Mouse (Mus musculus): Measurements from ENCODE around the gene Dtnb. TPM values are rescaled to one million over a fixed set of nuclear protein-coding genes. Genes with fewer than 3 reads are reported as not detected.

Dtnb gene
- polyA plus RNA-seq, 1 experiment from 2014 or later = 42.4 TPM

DNA sequence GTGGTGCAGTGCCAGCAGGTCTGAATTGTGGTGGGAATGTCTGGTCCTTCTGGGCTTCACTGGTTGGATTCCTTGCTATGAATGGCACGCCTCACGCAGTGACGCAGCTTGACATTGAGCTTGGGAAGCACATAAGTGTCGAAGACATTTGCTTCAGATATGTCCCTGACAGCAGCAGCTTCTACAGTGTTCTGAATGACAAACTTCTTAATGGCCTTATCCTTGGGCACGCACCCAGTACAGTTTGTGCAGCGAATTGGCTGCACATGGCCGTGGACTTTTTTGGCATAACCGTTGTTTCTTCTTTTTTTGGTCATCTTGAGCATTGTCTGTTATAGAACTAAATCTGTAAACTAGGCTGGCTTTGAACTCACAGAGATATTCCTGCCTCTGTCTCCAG lies 42.9 kb downstream of the Dtnb start:
- no peaks in the 10 kb centered on the region for H3K36me3 ChIP-seq (ENCODE audit: control insufficient read depth, insufficient read depth, low read length)
- H3K4me3 ChIP-seq (ENCODE audit: low read depth, low read length) = no peak overlapping the region
- DNase-seq (ENCODE audit: low spot score) (no peak), ATAC-seq (ENCODE audit: insufficient read depth, low FRiP score, low TSS enrichment) (no peak)
- whole genome bisulfite sequencing = 93% methylated on average over 8 of the region's 8 CpGs
- H3K27me3 ChIP-seq (ENCODE audit: control insufficient read depth, insufficient read depth, low read length) = no peaks in the 10 kb centered on the region
- no peaks in the 10 kb centered on the region for H3K4me1 ChIP-seq (ENCODE audit: control insufficient read depth, insufficient read depth, low read length)
- H3K4me2 ChIP-seq (ENCODE audit: low read depth) = no peak overlapping the region
- no peaks in the 10 kb centered on the region for H3K9me3 ChIP-seq (ENCODE audit: control insufficient read depth, low read length)
- H3K27ac ChIP-seq (ENCODE audit: low read depth, low read length) = no peak overlapping the region
- no peak overlapping the region for H3K9ac ChIP-seq (ENCODE audit: low read length)

DNA sequence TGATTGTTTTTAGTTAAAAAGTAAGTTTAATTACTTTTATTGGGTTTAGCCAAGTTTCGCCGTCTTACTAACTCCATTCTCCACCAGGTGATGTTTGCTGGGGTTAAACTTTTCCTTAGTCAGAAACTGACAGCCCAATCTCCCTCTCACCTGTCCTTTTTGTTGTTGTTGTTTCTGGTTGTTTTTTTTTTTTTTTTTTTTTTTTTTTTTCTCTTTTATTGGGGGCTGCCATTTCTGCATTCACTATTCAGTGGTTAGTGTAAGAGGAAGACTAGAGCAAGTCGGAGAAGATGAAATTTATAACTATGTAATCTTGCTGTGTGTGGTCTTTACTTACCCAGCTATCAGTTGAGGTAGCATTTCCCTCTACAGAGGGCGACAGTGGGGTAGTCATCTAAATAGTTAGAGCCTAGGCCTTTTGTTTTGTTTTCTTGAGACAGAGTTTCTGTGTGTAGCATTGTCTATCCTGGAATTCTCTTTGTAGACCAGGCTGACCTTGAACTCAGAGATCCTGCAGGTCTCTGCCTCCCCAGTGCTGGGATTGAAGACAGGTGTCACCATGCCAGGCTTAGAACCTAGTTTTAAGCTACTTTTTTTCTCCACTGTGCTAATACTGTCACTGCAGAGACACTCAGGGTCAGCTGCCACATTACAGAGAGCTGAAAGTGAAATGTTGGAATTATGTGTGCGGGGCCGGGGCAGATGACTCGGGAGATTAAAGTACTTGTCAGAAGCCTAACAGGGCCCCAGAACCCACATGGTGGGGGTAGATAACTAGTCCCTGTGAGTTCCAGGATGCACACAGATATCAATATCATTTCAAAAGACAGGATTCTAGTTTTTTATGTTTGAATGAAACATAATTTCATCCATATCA lies 46.2 kb downstream of the Dtnb start:
- Histone ChIP-seq H3K4me2 (ENCODE audit: low read depth) (no peak overlapping the region), H3K4me3 (ENCODE audit: low read depth, low read length) (no peak overlapping the region), H3K36me3 (ENCODE audit: control insufficient read depth, insufficient read depth, low read length) (no peaks in the 10 kb centered on the region), H3K4me1 (ENCODE audit: control insufficient read depth, insufficient read depth, low read length) (no peaks in the 10 kb centered on the region), H3K27ac (ENCODE audit: low read depth, low read length) (no peak overlapping the region), H3K9me3 (ENCODE audit: control insufficient read depth, low read length) (no peaks in the 10 kb centered on the region), H3K9ac (ENCODE audit: low read length) (no peak overlapping the region), H3K27me3 (ENCODE audit: control insufficient read depth, insufficient read depth, low read length) (no peaks in the 10 kb centered on the region)
- WGBS = 91% methylated on average over 7 of the region's 7 CpGs
- ATAC-seq (ENCODE audit: insufficient read depth, low FRiP score, low TSS enrichment) (no peak), DNase-seq (ENCODE audit: low spot score) (no peak)

DNA sequence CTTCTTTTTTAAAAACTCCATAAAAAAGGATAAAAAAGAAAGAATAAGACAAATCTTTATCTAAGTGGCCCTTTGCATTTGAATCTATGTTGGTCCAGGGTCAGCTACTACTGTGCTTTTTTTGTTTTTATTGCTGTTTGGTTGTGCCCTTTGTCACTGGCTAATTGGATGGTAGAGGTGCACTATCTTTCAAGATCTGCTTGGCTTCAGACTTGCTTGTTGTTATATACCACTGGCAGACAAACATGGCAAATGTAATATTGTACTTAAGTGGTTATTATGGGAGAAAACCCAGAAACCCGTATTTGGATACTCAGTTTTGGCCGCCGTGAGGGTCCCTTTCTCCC lies 46.8 kb downstream of the Dtnb start:
- Histone ChIP-seq H3K27me3 (ENCODE audit: control insufficient read depth, insufficient read depth, low read length) (no peaks in the 10 kb centered on the region), H3K4me3 (ENCODE audit: low read depth, low read length) (no peak overlapping the region), H3K9me3 (ENCODE audit: control insufficient read depth, low read length) (no peaks in the 10 kb centered on the region), H3K36me3 (ENCODE audit: control insufficient read depth, insufficient read depth, low read length) (no peaks in the 10 kb centered on the region), H3K9ac (ENCODE audit: low read length) (no peak overlapping the region), H3K4me1 (ENCODE audit: control insufficient read depth, insufficient read depth, low read length) (no peaks in the 10 kb centered on the region), H3K4me2 (ENCODE audit: low read depth) (no peak overlapping the region), H3K27ac (ENCODE audit: low read depth, low read length) (no peak overlapping the region)
- WGBS = 92% methylated on average over 3 of the region's 3 CpGs
- DNase-seq (ENCODE audit: low spot score) (no peak), ATAC-seq (ENCODE audit: insufficient read depth, low FRiP score, low TSS enrichment) (no peak)

DNA sequence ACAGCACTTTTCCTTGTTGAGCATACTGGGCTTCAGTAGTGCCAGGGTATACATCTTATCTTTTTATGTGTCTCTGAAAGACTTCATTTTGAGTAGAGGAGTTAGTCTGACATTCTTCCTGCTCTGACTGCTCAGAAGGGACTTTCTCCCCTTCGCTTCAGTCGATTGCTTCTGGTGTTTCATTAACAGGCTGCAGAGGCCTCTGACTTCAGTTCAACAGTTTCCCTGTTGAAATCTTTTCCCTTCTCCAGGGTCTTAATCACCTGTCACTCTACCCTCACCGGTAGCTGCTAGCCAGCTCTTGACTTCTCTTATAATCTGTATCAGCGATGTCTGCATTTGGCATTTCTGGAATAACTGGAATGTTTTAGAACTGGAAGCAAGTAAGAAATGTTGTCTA lies 54.7 kb downstream of the Dtnb start:
- ATAC-seq (ENCODE audit: insufficient read depth, low FRiP score, low TSS enrichment) = no peak
- no peaks in the 10 kb centered on the region for H3K9me3 ChIP-seq (ENCODE audit: control insufficient read depth, low read length)
- H3K4me2 ChIP-seq (ENCODE audit: low read depth) = no peak overlapping the region
- H3K4me3 ChIP-seq (ENCODE audit: low read depth, low read length) = no peak overlapping the region
- no peak for DNase-seq (ENCODE audit: low spot score)
- H3K36me3 ChIP-seq (ENCODE audit: control insufficient read depth, insufficient read depth, low read length) = no peaks in the 10 kb centered on the region
- 90% methylated on average over 4 of the region's 4 CpGs for WGBS
- H3K27ac ChIP-seq (ENCODE audit: low read depth, low read length) = no peak overlapping the region
- no peaks in the 10 kb centered on the region for H3K27me3 ChIP-seq (ENCODE audit: control insufficient read depth, insufficient read depth, low read length)
- H3K9ac ChIP-seq (ENCODE audit: low read length) = no peak overlapping the region
- H3K4me1 ChIP-seq (ENCODE audit: control insufficient read depth, insufficient read depth, low read length) = no peaks in the 10 kb centered on the region

DNA sequence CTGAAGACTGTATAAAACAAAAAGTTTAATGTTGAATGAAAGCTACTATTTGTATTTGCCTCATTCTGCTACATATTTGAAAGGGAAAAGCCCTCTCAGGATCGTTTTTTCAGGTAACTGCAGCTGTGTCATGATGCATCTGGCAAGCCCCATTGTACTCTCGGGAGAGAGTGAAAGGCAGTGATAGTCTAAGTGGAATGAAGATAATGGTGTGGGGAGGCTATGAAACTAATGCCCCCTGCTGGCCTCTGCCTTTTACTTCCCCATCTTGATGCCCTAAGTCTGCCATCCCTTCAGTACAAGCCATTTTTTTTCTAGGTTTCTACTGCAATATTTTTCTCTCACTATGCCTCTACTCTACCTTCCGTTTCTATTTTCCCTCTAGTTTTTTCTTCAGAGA lies 69.8 kb downstream of the Dtnb start:
- Histone ChIP-seq H3K27ac (ENCODE audit: low read depth, low read length) (no peak overlapping the region), H3K36me3 (ENCODE audit: control insufficient read depth, insufficient read depth, low read length) (no peaks in the 10 kb centered on the region), H3K4me2 (ENCODE audit: low read depth) (no peak overlapping the region), H3K4me1 (ENCODE audit: control insufficient read depth, insufficient read depth, low read length) (no peaks in the 10 kb centered on the region), H3K27me3 (ENCODE audit: control insufficient read depth, insufficient read depth, low read length) (no peaks in the 10 kb centered on the region), H3K9me3 (ENCODE audit: control insufficient read depth, low read length) (no peaks in the 10 kb centered on the region), H3K4me3 (ENCODE audit: low read depth, low read length) (no peak overlapping the region), H3K9ac (ENCODE audit: low read length) (no peak overlapping the region)
- ATAC-seq (ENCODE audit: insufficient read depth, low FRiP score, low TSS enrichment) = no peak
- WGBS = 52% methylated on average over 3 of the region's 3 CpGs
- DNase-seq (ENCODE audit: low spot score) = no peak

DNA sequence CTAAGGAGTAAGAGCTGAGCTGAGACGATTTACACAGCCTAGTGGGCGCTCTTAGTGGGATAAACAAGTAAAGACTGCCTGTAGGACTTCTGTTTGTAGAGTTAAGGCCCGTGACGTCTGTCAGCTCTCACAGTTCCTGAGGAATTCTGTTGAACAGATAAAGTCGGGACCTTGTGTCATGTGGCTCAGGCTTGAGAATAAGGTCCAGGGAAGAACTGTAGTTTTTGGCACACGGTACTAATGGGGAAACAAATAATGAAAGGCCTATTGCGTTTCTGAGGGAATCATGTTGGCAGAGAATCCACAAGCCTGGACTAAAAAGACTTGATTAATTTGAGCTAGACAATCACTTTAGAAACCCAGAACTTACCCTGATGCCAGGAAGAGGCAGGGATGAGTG lies 84.6 kb downstream of the Dtnb start:
- DNase-seq (ENCODE audit: low spot score) (no peak), ATAC-seq (ENCODE audit: insufficient read depth, low FRiP score, low TSS enrichment) (no peak)
- 80% methylated on average over 7 of the region's 7 CpGs for WGBS
- H3K27me3 ChIP-seq (ENCODE audit: control insufficient read depth, insufficient read depth, low read length) = no peaks in the 10 kb centered on the region
- no peak overlapping the region for H3K4me3 ChIP-seq (ENCODE audit: low read depth, low read length)
- H3K36me3 ChIP-seq (ENCODE audit: control insufficient read depth, insufficient read depth, low read length) = no peaks in the 10 kb centered on the region; the same call in 1 of the 2 replicates
- H3K9ac ChIP-seq (ENCODE audit: low read length) = no peak overlapping the region
- H3K9me3 ChIP-seq (ENCODE audit: control insufficient read depth, low read length) = no peaks in the 10 kb centered on the region
- no peak overlapping the region for H3K4me2 ChIP-seq (ENCODE audit: low read depth)
- no peak overlapping the region for H3K27ac ChIP-seq (ENCODE audit: low read depth, low read length)
- no peaks in the 10 kb centered on the region for H3K4me1 ChIP-seq (ENCODE audit: control insufficient read depth, insufficient read depth, low read length)

DNA sequence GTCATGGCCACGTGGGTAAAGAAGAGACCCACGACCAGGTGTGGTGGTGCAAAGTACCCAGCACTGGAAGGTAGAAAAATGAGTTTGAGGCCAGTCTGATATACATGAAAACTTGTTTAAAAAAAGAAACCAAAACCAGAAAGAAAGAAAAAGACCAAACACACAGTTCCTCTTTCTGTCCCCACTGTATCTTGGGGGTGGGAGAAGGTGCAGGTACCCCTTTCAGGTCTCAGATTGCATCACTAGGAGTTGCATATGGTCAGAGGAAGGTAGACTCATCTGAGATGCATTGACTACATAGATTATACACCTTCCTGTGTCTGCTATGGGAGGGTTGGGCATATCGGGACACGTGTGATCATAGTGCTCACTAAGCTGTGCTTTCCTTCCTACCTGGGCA lies 85.1 kb downstream of the Dtnb start:
- WGBS = 88% methylated on average over 4 of the region's 4 CpGs
- DNase-seq (ENCODE audit: low spot score) (no peak), ATAC-seq (ENCODE audit: insufficient read depth, low FRiP score, low TSS enrichment) (no peak)
- Histone ChIP-seq H3K27me3 (ENCODE audit: control insufficient read depth, insufficient read depth, low read length) (no peaks in the 10 kb centered on the region), H3K4me3 (ENCODE audit: low read depth, low read length) (no peak overlapping the region), H3K9me3 (ENCODE audit: control insufficient read depth, low read length) (no peaks in the 10 kb centered on the region), H3K27ac (ENCODE audit: low read depth, low read length) (no peak overlapping the region), H3K4me1 (ENCODE audit: control insufficient read depth, insufficient read depth, low read length) (no peaks in the 10 kb centered on the region), H3K36me3 (ENCODE audit: control insufficient read depth, insufficient read depth, low read length) (no peaks in the 10 kb centered on the region; the same call in 1 of the 2 replicates), H3K9ac (ENCODE audit: low read length) (no peak overlapping the region), H3K4me2 (ENCODE audit: low read depth) (no peak overlapping the region)

DNA sequence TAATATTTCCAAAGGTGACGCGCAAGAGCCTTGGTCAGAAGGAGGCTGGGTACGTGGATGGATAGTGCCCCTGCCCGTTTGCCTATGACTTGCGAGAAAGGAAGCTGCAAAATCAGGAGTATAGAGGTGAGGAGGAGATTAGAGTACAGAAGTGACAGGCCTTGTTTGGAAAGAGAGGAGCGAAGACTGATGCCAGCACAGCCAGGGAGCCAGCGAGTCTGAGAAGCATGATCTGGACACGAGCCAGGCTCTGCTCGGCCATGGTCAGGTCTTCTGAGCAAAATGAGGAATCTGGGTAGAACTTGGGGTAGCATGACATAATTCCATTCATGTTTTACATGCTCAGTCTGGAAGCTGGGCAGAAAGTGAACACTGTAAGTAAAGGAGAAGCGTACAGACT lies 85.6 kb downstream of the Dtnb start:
- H3K9me3 ChIP-seq (ENCODE audit: control insufficient read depth, low read length) = no peaks in the 10 kb centered on the region
- no peak overlapping the region for H3K4me3 ChIP-seq (ENCODE audit: low read depth, low read length)
- H3K36me3 ChIP-seq (ENCODE audit: control insufficient read depth, insufficient read depth, low read length) = no peaks in the 10 kb centered on the region; the same call in 1 of the 2 replicates
- H3K4me2 ChIP-seq (ENCODE audit: low read depth) = no peak overlapping the region
- H3K4me1 ChIP-seq (ENCODE audit: control insufficient read depth, insufficient read depth, low read length) = no peaks in the 10 kb centered on the region
- WGBS = 96% methylated on average over 10 of the region's 10 CpGs
- H3K27me3 ChIP-seq (ENCODE audit: control insufficient read depth, insufficient read depth, low read length) = no peaks in the 10 kb centered on the region
- no peak overlapping the region for H3K27ac ChIP-seq (ENCODE audit: low read depth, low read length)
- DNase-seq (ENCODE audit: low spot score) = no peak
- no peak overlapping the region for H3K9ac ChIP-seq (ENCODE audit: low read length)
- ATAC-seq (ENCODE audit: insufficient read depth, low FRiP score, low TSS enrichment) = no peak

DNA sequence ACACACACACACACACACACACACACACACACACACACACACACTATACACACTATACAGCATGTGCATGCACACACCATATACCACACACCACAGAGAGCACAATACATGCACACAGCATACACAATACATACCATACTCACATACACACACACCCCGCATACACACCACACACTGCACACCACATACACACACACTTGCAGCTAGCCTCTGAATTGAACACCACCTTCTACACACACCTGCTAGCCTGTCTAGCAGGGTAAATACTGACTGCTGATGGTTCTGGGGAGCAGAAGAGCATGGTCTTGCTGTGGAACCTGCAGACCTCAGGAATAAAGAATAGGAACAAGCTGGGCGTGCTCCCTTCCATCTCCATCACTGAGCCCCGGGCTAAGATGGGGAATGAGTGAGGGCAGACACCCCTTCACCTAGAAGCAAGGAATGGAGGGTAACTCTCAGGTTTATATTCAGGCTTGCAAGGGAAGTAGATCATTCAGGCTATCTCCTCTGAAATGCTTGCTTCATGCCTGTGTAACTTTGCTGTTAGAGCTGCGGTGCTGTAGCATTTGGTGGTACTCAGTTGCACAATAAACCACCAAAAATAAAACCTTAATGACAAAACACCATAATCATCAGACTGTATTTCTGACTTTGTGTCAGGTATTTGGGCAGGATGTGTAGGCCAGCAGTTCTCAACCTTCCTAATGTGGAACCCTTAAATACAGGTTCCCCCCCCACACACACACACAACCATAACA lies 87.6 kb downstream of the Dtnb start:
- Histone ChIP-seq H3K9me3 (ENCODE audit: control insufficient read depth, low read length) (no peaks in the 10 kb centered on the region), H3K4me1 (ENCODE audit: control insufficient read depth, insufficient read depth, low read length) (no peaks in the 10 kb centered on the region)

More for the DNA sequence above, 87.6 kb downstream of the Dtnb start:
- Histone ChIP-seq H3K27ac (ENCODE audit: low read depth, low read length) (no peak overlapping the region), H3K36me3 (ENCODE audit: control insufficient read depth, insufficient read depth, low read length) (no peaks in the 10 kb centered on the region; the same call in 1 of the 2 replicates), H3K27me3 (ENCODE audit: control insufficient read depth, insufficient read depth, low read length) (no peaks in the 10 kb centered on the region), H3K4me3 (ENCODE audit: low read depth, low read length) (no peak overlapping the region), H3K9ac (ENCODE audit: low read length) (no peak overlapping the region), H3K4me2 (ENCODE audit: low read depth) (no peak overlapping the region)
- 92% methylated on average over 4 of the region's 4 CpGs for WGBS
- DNase-seq (ENCODE audit: low spot score) = no peak
- no peak for ATAC-seq (ENCODE audit: insufficient read depth, low FRiP score, low TSS enrichment)
